Mouse (Mus musculus) olfactory bulb, adult 2 months (tissue): ENCODE results near the gene Ciz1.

Experiments used
- CTCF ChIP-seq: fragments of 200-500 bp; IDR thresholded peaks from 2 replicates; pipeline ENCODE4 v1.5.1; 2012; ENCODE audit warnings: low read depth, mild to moderate bottlenecking, low read length, moderate library complexity; ENCODE audit not compliant: insufficient read depth
- POLR2A ChIP-seq: fragments of 200-500 bp; IDR thresholded peaks from 2 replicates; pipeline ENCODE4 v1.6.1; 2012; ENCODE audit warnings: mild to moderate bottlenecking, low read depth, low read length, moderate library complexity; ENCODE audit not compliant: insufficient read depth

- TF ChIP-seq POLR2A, result no peak
- no peak for TF ChIP-seq CTCF
These were observed 3.8 kb upstream of the Ciz1 start for GRCm38 (mm10) chr2:32348311-32348710.
